Mouse (Mus musculus): ENCODE data around the gene Acsbg1. TPM values are rescaled to one million over a fixed set of nuclear protein-coding genes. Genes with fewer than 3 reads are reported as not detected.

The Acsbg1 gene
- polyA plus RNA-seq, 1 experiment from 2014 or later: 35.5 TPM

DNA sequence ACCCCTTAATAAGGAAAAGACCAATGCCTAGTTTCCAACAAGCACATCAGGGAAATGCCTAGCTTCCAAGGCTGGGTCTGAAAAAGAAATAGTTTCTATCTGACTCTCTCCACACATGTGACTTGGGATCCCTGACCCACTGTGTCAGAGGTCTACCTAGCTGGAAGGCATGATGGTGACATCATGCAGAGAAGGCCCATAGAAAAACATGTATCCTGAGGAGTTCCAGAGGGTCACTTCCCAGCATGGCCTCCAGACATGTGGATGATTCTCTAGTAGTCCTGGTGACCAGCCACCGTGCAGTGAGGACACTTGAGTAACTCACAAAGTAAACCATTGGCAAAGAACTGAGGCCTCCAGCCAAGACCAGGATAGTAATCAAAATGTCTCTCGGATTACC, 5.8 kb downstream of the Acsbg1 start:
- 77% methylated on average over 2 of the region's 2 CpGs for whole genome bisulfite sequencing
- no peaks in the 10 kb centered on the region for H3K27me3 ChIP-seq (ENCODE audit: control insufficient read depth, insufficient read depth, low read length)
- no peaks in the 10 kb centered on the region for H3K9me3 ChIP-seq (ENCODE audit: control insufficient read depth, low read length)
- no peak for ATAC-seq (ENCODE audit: low read depth)
- no peak overlapping the region for H3K27ac ChIP-seq (ENCODE audit: low read depth, low read length)
- no peaks in the 10 kb centered on the region for H3K36me3 ChIP-seq (ENCODE audit: control insufficient read depth, insufficient read depth, low read length)
- no peaks in the 10 kb centered on the region for H3K4me1 ChIP-seq (ENCODE audit: control insufficient read depth, insufficient read depth, low read length)
- no peak overlapping the region for H3K4me2 ChIP-seq (ENCODE audit: low read depth, low read length)
- H3K9ac ChIP-seq (replicated peaks; ENCODE audit: low read depth, low read length): no peak overlapping the region
- H3K4me3 ChIP-seq (ENCODE audit: low read depth, low read length): no peak overlapping the region

GRCm38 (mm10) chr9:54652778-54653177, 8.9 kb downstream of the Acsbg1 start:
- H3K9ac ChIP-seq (replicated peaks; ENCODE audit: low read depth, low read length): no peak overlapping the region
- H3K36me3 ChIP-seq (ENCODE audit: control insufficient read depth, insufficient read depth, low read length): no peaks in the 10 kb centered on the region
- no peak for ATAC-seq (ENCODE audit: low read depth)
- no peak overlapping the region for H3K27ac ChIP-seq (ENCODE audit: low read depth, low read length)
- WGBS: 84% methylated on average over 2 of the region's 2 CpGs
- H3K27me3 ChIP-seq (ENCODE audit: control insufficient read depth, insufficient read depth, low read length): no peaks in the 10 kb centered on the region
- no peak overlapping the region for H3K4me2 ChIP-seq (ENCODE audit: low read depth, low read length)
- no peaks in the 10 kb centered on the region for H3K4me1 ChIP-seq (ENCODE audit: control insufficient read depth, insufficient read depth, low read length)
- no peak overlapping the region for H3K4me3 ChIP-seq (ENCODE audit: low read depth, low read length)
- no peaks in the 10 kb centered on the region for H3K9me3 ChIP-seq (ENCODE audit: control insufficient read depth, low read length)

GRCm38 (mm10) chr9:54649360-54649759, 12.3 kb downstream of the Acsbg1 start:
- no peak for ATAC-seq (ENCODE audit: low read depth)
- Histone ChIP-seq H3K4me1 (ENCODE audit: control insufficient read depth, insufficient read depth, low read length) (no peaks in the 10 kb centered on the region), H3K36me3 (ENCODE audit: control insufficient read depth, insufficient read depth, low read length) (no peaks in the 10 kb centered on the region), H3K9me3 (ENCODE audit: control insufficient read depth, low read length) (no peaks in the 10 kb centered on the region), H3K4me3 (ENCODE audit: low read depth, low read length) (no peak overlapping the region), H3K4me2 (ENCODE audit: low read depth, low read length) (no peak overlapping the region), H3K27ac (ENCODE audit: low read depth, low read length) (no peak overlapping the region), H3K27me3 (ENCODE audit: control insufficient read depth, insufficient read depth, low read length) (no peaks in the 10 kb centered on the region), H3K9ac (replicated peaks; ENCODE audit: low read depth, low read length) (no peak overlapping the region)
- 77% methylated on average over 1 of the region's 1 CpGs for WGBS

DNA sequence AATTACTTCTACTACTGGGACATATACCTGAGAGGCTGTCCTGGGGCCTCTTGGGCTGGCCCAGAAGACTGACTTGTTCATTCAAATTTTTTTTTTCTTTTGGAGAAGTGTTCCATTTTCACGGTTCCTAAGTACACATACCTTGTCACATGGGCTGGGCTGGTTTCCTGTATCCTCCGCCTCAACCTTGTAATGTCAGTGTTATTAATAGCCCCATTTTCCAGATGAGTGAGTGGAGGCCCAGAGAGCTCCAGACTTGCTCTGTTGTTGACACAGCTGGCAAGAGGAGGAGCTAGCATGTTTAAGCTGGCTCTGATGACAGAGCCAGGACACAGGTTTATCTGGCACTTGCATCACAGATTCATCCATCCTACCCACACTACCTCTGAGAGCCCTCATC, 14.2 kb downstream of the Acsbg1 start:
- no peak overlapping the region for H3K9ac ChIP-seq (replicated peaks; ENCODE audit: low read depth, low read length)
- no peaks in the 10 kb centered on the region for H3K27me3 ChIP-seq (ENCODE audit: control insufficient read depth, insufficient read depth, low read length)
- no peak overlapping the region for H3K4me3 ChIP-seq (ENCODE audit: low read depth, low read length)
- no peak overlapping the region for H3K4me2 ChIP-seq (ENCODE audit: low read depth, low read length)
- 70% methylated on average over 2 of the region's 2 CpGs for WGBS
- no peaks in the 10 kb centered on the region for H3K9me3 ChIP-seq (ENCODE audit: control insufficient read depth, low read length)
- no peaks in the 10 kb centered on the region for H3K4me1 ChIP-seq (ENCODE audit: control insufficient read depth, insufficient read depth, low read length)
- no peak for ATAC-seq (ENCODE audit: low read depth)
- no peak overlapping the region for H3K27ac ChIP-seq (ENCODE audit: low read depth, low read length)
- no peaks in the 10 kb centered on the region for H3K36me3 ChIP-seq (ENCODE audit: control insufficient read depth, insufficient read depth, low read length)

- ATAC-seq (ENCODE audit: low read depth): no peak
- Histone ChIP-seq H3K4me1 (ENCODE audit: control insufficient read depth, insufficient read depth, low read length) (no peaks in the 10 kb centered on the region), H3K4me3 (ENCODE audit: low read depth, low read length) (no peak overlapping the region), H3K4me2 (ENCODE audit: low read depth, low read length) (no peak overlapping the region), H3K9ac (replicated peaks; ENCODE audit: low read depth, low read length) (no peak overlapping the region), H3K27me3 (ENCODE audit: control insufficient read depth, insufficient read depth, low read length) (no peaks in the 10 kb centered on the region), H3K9me3 (ENCODE audit: control insufficient read depth, low read length) (no peaks in the 10 kb centered on the region), H3K27ac (ENCODE audit: low read depth, low read length) (no peak overlapping the region), H3K36me3 (ENCODE audit: control insufficient read depth, insufficient read depth, low read length) (no peaks in the 10 kb centered on the region)
- WGBS: 89% methylated on average over 9 of the region's 9 CpGs
Measured at GRCm38 (mm10) chr9:54646252-54646651, 15.4 kb downstream of the Acsbg1 start.

DNA sequence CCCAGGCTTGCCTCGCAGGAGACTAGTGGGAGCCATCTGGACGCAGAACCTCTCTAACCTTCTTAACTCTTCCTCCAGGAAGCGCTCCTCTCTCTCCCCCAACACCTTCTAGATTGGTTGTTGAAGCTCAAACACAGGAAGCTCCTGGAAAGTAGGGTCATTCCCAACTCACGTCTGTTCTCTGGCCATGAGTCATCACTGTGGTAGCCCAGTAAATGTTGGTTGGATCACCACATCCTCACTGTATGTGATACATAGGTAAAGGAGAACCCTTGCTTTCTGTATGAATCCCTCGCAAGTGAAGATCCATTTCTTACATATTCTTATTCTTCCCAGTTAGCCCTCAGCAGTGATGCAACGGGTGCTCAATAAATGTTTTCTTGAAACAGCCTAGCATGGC, 16.1 kb downstream of the Acsbg1 start:
- no peak overlapping the region for H3K9ac ChIP-seq (replicated peaks; ENCODE audit: low read depth, low read length)
- H3K4me1 ChIP-seq (ENCODE audit: control insufficient read depth, insufficient read depth, low read length): no peaks in the 10 kb centered on the region
- no peak for ATAC-seq (ENCODE audit: low read depth)
- H3K4me2 ChIP-seq (ENCODE audit: low read depth, low read length): no peak overlapping the region
- H3K9me3 ChIP-seq (ENCODE audit: control insufficient read depth, low read length): no peaks in the 10 kb centered on the region
- no peaks in the 10 kb centered on the region for H3K36me3 ChIP-seq (ENCODE audit: control insufficient read depth, insufficient read depth, low read length)
- H3K27ac ChIP-seq (ENCODE audit: low read depth, low read length): no peak overlapping the region
- no peak overlapping the region for H3K4me3 ChIP-seq (ENCODE audit: low read depth, low read length)
- no peaks in the 10 kb centered on the region for H3K27me3 ChIP-seq (ENCODE audit: control insufficient read depth, insufficient read depth, low read length)
- 90% methylated on average over 6 of the region's 6 CpGs for WGBS

DNA sequence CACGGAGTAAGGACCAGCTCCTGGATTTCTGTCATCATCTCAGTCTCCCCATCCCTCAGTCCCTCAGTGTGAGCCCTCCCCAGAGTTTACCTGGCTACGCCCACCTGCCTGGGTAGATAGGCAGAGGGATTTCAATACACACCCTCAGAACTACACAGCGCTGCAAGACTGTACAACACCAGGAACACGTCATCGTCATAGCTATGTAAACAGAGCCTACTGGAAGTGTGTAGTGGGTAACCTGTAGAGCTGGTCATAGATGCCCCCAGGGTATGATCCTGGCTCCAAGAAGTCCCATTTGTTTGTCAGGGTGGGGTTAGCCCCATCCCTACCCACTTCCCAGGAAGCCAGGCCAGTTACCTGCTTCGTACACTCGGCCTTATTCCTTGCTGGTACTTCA, 18.5 kb downstream of the Acsbg1 start:
- Histone ChIP-seq H3K4me1 (ENCODE audit: control insufficient read depth, insufficient read depth, low read length) (no peaks in the 10 kb centered on the region), H3K27ac (ENCODE audit: low read depth, low read length) (no peak overlapping the region), H3K4me2 (ENCODE audit: low read depth, low read length) (no peak overlapping the region), H3K9me3 (ENCODE audit: control insufficient read depth, low read length) (no peaks in the 10 kb centered on the region), H3K36me3 (ENCODE audit: control insufficient read depth, insufficient read depth, low read length) (no peaks in the 10 kb centered on the region), H3K4me3 (ENCODE audit: low read depth, low read length) (no peak overlapping the region), H3K27me3 (ENCODE audit: control insufficient read depth, insufficient read depth, low read length) (no peaks in the 10 kb centered on the region), H3K9ac (replicated peaks; ENCODE audit: low read depth, low read length) (no peak overlapping the region)
- WGBS: 95% methylated on average over 7 of the region's 7 CpGs
- no peak for ATAC-seq (ENCODE audit: low read depth)

GRCm38 (mm10) chr9:54642556-54642955, 19.1 kb downstream of the Acsbg1 start:
- 79% methylated on average over 4 of the region's 4 CpGs for WGBS
- H3K4me3 ChIP-seq (ENCODE audit: low read depth, low read length): no peak overlapping the region
- no peak for ATAC-seq (ENCODE audit: low read depth)
- H3K36me3 ChIP-seq (ENCODE audit: control insufficient read depth, insufficient read depth, low read length): no peaks in the 10 kb centered on the region
- H3K27me3 ChIP-seq (ENCODE audit: control insufficient read depth, insufficient read depth, low read length): no peaks in the 10 kb centered on the region
- H3K4me1 ChIP-seq (ENCODE audit: control insufficient read depth, insufficient read depth, low read length): no peaks in the 10 kb centered on the region
- H3K27ac ChIP-seq (ENCODE audit: low read depth, low read length): no peak overlapping the region
- no peak overlapping the region for H3K4me2 ChIP-seq (ENCODE audit: low read depth, low read length)
- H3K9ac ChIP-seq (replicated peaks; ENCODE audit: low read depth, low read length): no peak overlapping the region
- H3K9me3 ChIP-seq (ENCODE audit: control insufficient read depth, low read length): no peaks in the 10 kb centered on the region

DNA sequence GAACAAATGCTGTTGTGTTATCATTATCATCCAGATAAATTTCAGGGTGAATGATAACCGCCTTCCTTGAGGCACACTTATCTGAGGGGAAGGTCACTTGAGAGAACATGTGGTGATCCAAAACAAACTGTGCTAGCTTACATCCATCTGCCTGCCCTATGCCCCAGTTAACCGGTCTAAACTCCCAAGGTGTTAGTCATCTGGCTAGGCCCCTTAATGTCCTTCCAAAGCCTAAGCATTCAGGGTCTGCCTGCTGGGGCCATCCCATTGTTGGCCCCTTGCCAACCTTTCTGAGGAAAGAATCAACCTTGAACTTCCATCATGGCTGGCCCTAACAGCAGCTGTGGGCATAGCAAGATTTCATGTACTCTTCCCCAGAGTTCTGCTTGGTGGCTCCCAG, 19.5 kb downstream of the Acsbg1 start:
- Histone ChIP-seq H3K27ac (ENCODE audit: low read depth, low read length) (no peak overlapping the region), H3K9ac (replicated peaks; ENCODE audit: low read depth, low read length) (no peak overlapping the region), H3K4me2 (ENCODE audit: low read depth, low read length) (no peak overlapping the region), H3K27me3 (ENCODE audit: control insufficient read depth, insufficient read depth, low read length) (no peaks in the 10 kb centered on the region), H3K36me3 (ENCODE audit: control insufficient read depth, insufficient read depth, low read length) (no peaks in the 10 kb centered on the region), H3K4me3 (ENCODE audit: low read depth, low read length) (no peak overlapping the region), H3K9me3 (ENCODE audit: control insufficient read depth, low read length) (no peaks in the 10 kb centered on the region), H3K4me1 (ENCODE audit: control insufficient read depth, insufficient read depth, low read length) (no peaks in the 10 kb centered on the region)
- 78% methylated on average over 2 of the region's 2 CpGs for WGBS
- no peak for ATAC-seq (ENCODE audit: low read depth)

- H3K36me3 ChIP-seq (ENCODE audit: control insufficient read depth, insufficient read depth, low read length): no peaks in the 10 kb centered on the region
Measured at GRCm38 (mm10) chr9:54641548-54641947, 20.1 kb downstream of the Acsbg1 start.

More at GRCm38 (mm10) chr9:54641548-54641947, 20.1 kb downstream of the Acsbg1 start:
- no peak overlapping the region for H3K27ac ChIP-seq (ENCODE audit: low read depth, low read length)
- no peak for ATAC-seq (ENCODE audit: low read depth)
- no peaks in the 10 kb centered on the region for H3K9me3 ChIP-seq (ENCODE audit: control insufficient read depth, low read length)
- H3K4me1 ChIP-seq (ENCODE audit: control insufficient read depth, insufficient read depth, low read length): no peaks in the 10 kb centered on the region
- H3K27me3 ChIP-seq (ENCODE audit: control insufficient read depth, insufficient read depth, low read length): no peaks in the 10 kb centered on the region
- no peak overlapping the region for H3K4me3 ChIP-seq (ENCODE audit: low read depth, low read length)
- H3K9ac ChIP-seq (replicated peaks; ENCODE audit: low read depth, low read length): no peak overlapping the region
- H3K4me2 ChIP-seq (ENCODE audit: low read depth, low read length): no peak overlapping the region
- 81% methylated on average over 3 of the region's 3 CpGs for WGBS
